Mouse (Mus musculus): Measurements from ENCODE around the gene Erap1. TPM values are rescaled to one million over a fixed set of nuclear protein-coding genes. Genes with fewer than 3 reads are reported as not detected.
"Not testable (repeated sequence)": the region's sequence is repeated elsewhere in the genome, so short reads cannot be mapped to it uniquely, and the experiment has no call there.

The Erap1 gene
- polyA plus RNA-seq (2015; fragmentation: Nextera tagmentation; extraction: Ambion mirVana) = 7.2 and 9.3 TPM in 2 replicates

DNA sequence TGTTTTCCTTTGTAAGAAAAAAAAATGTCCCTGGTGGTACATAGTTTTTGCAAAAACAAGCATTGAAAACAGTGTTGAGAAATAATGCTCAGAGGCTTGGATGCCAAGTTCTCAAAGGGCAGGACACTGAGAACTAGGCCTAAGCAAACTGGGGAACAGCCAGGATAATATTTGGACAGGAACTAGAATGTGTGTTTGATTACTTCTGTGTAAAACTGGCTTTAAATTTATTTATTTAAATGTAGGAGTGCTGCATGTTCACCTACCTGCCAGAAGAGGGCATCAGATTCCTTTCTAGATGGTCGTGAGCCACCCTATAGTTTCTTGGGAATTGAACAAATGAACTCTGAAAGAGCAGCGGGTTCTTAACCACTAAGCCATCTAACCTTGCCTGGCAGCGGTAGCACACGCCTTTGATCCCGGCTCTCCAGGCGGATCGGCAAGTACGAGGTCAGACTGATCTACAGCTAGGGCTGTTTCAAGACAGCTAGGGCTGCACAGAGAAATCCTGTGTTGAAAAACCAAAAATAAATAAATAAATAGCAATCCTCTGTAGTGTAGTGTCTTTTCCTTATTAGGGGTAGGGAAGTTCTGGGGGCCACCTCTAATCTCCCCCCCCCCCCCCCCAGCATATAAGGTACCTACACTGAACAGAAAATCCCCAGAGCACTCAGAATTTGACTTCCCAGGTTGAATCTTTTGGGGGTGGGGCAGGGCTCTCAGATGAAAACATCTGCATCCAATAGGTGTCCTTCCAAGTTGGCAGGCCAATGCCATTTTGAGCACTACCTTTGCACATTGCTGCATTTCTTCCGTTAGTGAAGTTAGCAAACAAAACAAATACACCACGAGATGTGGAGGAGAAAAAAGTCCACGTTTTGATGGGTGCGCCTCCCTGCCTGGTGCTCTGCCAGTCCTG, at the start of gene Erap1:
Gene Erap1, plus strand, starts transcription at position 776 of the 919 bp plus-strand sequence.
- Histone ChIP-seq H3K27me3 (no peaks in the 10 kb centered on the region), H3K4me2 (replicated peaks) (peak within 1 kb of the TSS; percentile 79), H3K27ac (peak within 1 kb of the TSS; percentile 94), H3K4me1 (0 out of 2 replicates have a peak, but pooled peaks cover 4% of the 10 kb centered on the region), H3K9me3 (no peaks in the 10 kb centered on the region), H3K9ac (peak within 1 kb of the TSS; percentile 93), H3K4me3 (peak within 1 kb of the TSS; percentile 84), H3K36me3 (no peaks in the 10 kb centered on the region)
- 1% methylated on average over 12 of the region's 12 CpGs for WGBS
- peak; percentile 68 for ATAC-seq (ENCODE audit: low FRiP score, low read depth)

DNA sequence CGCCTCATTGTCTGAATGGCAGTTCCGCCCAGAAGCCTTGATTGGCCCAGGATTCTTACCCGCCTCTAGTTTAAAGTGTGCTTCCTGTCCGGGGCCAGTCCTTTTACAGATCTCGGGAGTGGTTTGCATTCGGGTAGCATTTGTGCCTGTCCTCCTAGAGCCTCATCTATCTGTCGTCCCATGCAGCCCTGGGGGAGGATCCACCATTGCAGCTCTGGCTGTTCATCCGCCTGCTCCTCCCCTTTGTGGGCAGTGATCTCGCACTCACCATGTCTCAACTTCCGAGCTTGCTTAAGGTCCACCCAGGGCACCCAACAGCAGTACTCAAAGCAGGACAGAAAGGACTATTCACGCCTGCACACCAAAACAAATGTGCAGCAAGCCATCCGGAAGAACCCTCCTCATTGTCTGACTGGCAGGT, 48.0 kb upstream of the Erap1 start:
- not testable (repeated sequence) for H3K27ac ChIP-seq; H3K9ac ChIP-seq; H3K4me1 ChIP-seq; H3K27me3 ChIP-seq; ATAC-seq (ENCODE audit: low FRiP score, low read depth); H3K9me3 ChIP-seq; H3K4me2 ChIP-seq (replicated peaks); H3K4me3 ChIP-seq; H3K36me3 ChIP-seq
- WGBS = 58% methylated on average over 12 of the region's 12 CpGs

DNA sequence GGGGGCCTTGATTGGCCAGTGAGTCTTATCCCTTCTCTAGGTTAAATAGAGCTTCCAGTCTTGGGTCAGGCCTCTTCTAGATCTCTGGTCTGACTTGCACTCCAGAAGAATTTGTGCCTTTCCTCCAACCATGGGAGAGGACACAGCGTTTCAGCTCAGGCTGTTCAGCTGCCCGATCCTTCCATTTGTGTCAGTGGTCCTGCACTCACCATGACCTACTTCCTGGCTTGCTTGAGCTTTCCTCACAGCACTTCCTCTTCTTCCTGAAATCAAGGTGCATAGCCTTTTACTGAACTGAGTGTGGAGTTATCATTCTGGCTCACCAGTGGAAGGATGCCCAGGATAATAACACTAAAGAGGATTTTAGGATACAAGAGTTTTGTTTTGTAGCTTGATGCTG, 47.5 kb upstream of the Erap1 start:
- H3K4me3 ChIP-seq; ATAC-seq (ENCODE audit: low FRiP score, low read depth): not testable (repeated sequence)
- 79% methylated on average over 2 of the region's 2 CpGs for WGBS

DNA sequence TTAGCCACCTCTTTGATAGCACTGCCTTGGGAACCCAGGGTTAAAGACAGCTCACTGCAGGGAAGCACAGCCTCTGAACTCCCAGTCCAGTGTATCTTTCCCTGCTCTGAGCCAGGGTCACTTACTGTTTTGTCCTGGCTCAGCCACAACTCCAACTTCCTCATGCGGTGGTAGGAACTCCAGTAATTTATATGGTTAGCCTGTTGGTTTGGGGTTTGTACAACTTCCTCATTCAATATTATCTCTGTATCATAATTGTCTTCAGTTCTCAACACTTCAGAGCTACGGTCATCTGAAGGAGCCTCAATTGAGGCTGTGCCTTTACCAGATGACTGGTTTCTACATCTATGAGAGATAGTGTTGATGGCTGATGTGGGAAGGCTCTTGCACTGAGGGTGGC, 42.3 kb upstream of the Erap1 start:
- H3K27ac ChIP-seq; H3K4me3 ChIP-seq; H3K27me3 ChIP-seq; ATAC-seq (ENCODE audit: low FRiP score, low read depth); H3K9ac ChIP-seq; H3K4me1 ChIP-seq; H3K4me2 ChIP-seq (replicated peaks); H3K36me3 ChIP-seq; H3K9me3 ChIP-seq: not testable (repeated sequence)
- WGBS = 88% methylated on average over 2 of the region's 2 CpGs

More for the DNA sequence above, 47.5 kb upstream of the Erap1 start:
- H3K36me3 ChIP-seq; H3K9me3 ChIP-seq; H3K27me3 ChIP-seq; H3K9ac ChIP-seq; H3K4me1 ChIP-seq; H3K27ac ChIP-seq; H3K4me2 ChIP-seq (replicated peaks): not testable (repeated sequence)

DNA sequence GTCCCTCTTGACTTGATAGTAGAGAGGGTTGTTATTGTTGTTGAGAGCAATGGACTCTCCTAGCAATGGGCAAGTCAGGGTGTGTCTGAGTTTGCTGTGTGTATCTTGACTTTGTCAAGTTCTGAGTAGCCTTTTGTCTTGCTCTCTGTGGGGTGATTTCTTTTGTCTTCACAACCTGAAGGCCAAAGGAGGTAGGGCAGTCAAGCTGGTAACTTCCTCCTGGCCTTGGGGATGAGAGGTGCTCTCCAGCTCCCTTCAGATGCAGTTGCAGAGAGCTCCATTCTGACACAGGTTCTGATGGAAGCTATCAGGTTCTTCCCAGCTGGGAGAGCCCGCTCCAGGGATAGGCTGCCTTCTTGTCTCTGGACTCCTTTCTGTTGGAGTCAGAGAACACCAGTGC, 37.6 kb upstream of the Erap1 start:
- not testable (repeated sequence) for H3K4me3 ChIP-seq; H3K4me2 ChIP-seq (replicated peaks); ATAC-seq (ENCODE audit: low FRiP score, low read depth); H3K27ac ChIP-seq; H3K4me1 ChIP-seq; H3K27me3 ChIP-seq; H3K9ac ChIP-seq
- WGBS = 93% methylated on average over 1 of the region's 1 CpGs
- H3K36me3 ChIP-seq = peaks cover 24% of the 10 kb centered on the region
- peaks cover 18% of the 10 kb centered on the region; the same call in 1 of the 2 replicates for H3K9me3 ChIP-seq

DNA sequence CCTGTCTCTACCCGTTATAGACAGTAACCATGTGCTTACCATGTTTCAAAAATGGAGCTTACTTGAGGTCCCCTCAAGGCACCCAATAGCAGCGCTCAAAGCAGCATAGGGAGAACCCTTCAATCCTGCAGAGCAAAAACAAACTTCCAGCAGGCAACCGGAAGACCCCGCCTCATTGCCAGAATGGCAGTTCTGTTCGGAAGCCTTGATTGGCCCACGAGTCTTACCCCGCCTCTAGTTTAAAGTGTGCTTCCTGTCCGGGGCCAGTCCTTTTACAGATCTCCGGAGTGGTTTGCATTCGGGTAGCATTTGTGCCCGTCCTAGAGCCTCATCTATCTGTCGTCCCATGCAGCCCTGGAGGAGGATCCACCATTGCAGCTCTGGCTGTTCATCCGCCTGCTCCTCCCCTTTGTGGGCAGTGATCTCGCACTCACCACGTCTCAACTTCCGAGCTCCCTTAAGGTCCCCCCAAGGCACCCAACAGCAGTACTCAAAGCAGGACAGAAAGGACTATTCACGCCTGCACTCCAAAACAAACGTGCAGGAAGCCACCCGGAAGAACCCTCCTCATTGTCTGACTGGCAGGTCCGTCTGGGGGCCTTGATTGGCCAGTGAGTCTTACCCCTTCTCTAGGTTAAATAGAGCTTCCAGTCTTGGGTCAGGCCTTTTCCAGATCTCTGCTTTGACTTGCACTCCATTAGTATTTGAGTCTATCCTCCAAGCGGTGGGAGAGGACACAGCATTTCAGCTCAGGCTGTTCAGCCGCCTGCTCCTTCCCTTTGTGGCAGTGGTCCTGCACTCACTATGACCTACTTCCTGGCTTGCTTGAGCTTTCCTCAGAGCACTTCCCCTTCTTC, 22.0 kb upstream of the Erap1 start:
- peak overlapping the region; percentile 56 for H3K4me3 ChIP-seq
- ATAC-seq (ENCODE audit: low FRiP score, low read depth) = peak; percentile 97
- 11% methylated on average over 22 of the region's 22 CpGs for WGBS
- H3K4me2 ChIP-seq (replicated peaks) = peak overlapping the region; percentile 65
- peak overlapping the region; percentile 67 for H3K9ac ChIP-seq
- H3K36me3 ChIP-seq, H3K27me3 ChIP-seq, H3K4me1 ChIP-seq, H3K9me3 ChIP-seq: not testable (repeated sequence)
- peak overlapping the region; percentile 87 for H3K27ac ChIP-seq

DNA sequence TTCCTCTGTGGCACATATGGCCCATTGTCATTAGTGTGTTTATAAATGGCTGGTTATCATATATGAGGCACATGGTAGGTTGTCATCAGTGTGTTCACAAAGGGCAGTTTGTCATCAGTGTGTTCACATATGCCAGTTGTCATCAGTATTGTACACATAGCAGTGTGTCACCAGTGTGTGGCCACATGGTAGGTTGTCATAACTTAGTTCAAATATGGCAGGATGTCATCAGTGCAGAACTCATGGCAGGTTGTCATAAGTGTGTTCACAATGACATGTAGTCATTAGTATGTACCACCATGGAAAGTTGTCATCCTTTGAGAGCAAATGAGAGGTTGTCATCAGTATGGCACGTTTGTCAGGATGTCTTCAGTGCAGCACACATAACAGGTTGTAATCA, 7.0 kb upstream of the Erap1 start:
- Histone ChIP-seq H3K4me3 (no peak overlapping the region), H3K27me3 (no peaks in the 10 kb centered on the region)
- 69% methylated on average over 1 of the region's 1 CpGs for WGBS

DNA sequence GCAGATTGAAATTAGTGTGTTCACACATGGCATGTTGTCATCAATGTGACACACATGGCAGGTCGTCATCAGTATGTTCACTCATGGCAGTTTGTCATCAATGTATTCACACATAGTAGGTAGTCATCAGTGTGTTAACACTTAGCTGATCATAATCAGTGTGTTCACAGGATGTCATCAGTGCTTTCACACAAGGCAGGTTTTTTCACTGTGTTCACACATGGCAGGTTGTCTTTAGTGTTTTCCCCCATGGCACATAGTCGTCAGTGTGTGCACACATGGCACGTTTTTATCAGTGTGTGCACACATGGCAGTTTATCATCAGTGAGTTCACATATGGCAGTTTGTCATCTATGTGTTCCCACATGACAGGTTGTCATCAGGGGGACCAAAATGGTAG, 6.5 kb upstream of the Erap1 start:
- WGBS = 80% methylated on average over 3 of the region's 3 CpGs
- Histone ChIP-seq H3K4me2 (replicated peaks) (no peak overlapping the region), H3K9me3 (no peaks in the 10 kb centered on the region), H3K4me1 (no peaks in the 10 kb centered on the region), H3K27ac (no peak overlapping the region), H3K36me3 (no peaks in the 10 kb centered on the region), H3K4me3 (no peak overlapping the region), H3K9ac (no peak overlapping the region), H3K27me3 (no peaks in the 10 kb centered on the region)
- no peak for ATAC-seq (ENCODE audit: low FRiP score, low read depth)

More for the DNA sequence above, 7.0 kb upstream of the Erap1 start:
- ATAC-seq (ENCODE audit: low FRiP score, low read depth) = no peak
- Histone ChIP-seq H3K4me2 (replicated peaks) (no peak overlapping the region), H3K36me3 (no peaks in the 10 kb centered on the region), H3K9ac (no peak overlapping the region), H3K9me3 (no peaks in the 10 kb centered on the region), H3K27ac (no peak overlapping the region), H3K4me1 (no peaks in the 10 kb centered on the region)

DNA sequence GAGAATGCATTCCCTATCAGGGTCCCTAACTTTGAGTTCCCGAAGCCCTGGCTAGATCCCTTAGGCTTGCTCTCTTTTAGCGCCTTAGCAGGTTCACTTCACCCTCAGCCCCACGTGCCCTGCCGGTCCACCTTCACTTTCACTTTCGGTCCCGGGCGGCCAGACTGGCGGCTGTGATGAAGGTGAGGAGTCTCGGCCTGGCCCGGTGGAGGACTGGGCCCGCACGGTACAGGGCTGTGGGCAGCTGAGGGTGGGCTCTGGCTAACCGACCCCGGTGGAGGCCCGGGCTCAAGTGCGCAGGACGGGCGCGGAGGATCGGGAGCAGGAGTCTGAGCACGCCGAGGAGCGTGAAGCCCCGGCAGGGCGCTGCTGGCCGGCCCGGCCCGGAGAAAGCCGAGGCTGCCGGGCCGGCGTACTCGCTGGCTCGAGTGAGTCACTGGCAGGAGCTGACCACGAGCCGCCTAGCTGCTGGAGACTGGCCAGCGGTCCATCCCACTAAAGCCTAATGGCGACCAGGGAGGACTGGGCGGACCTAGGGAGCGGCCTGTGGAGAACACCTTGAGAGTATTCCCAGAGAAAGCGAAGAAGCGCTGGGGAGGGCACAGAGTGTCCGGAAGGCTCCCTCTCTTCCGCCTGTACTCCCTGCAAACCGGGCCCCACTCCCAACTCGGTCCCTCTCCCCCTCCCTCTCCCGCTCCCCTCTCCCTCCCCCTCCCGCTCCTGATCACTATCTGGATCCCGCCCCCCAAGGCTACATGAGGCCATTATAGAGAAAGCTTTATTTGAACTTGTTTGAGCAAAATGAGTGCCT, 549 bp downstream of the Erap1 start:
- 0 out of 2 replicates have a peak, but pooled peaks cover 4% of the 10 kb centered on the region for H3K4me1 ChIP-seq
- H3K27me3 ChIP-seq = no peaks in the 10 kb centered on the region
- H3K4me2 ChIP-seq (replicated peaks) = peak overlapping the region; percentile 79
- no peaks in the 10 kb centered on the region for H3K36me3 ChIP-seq
- no peaks in the 10 kb centered on the region for H3K9me3 ChIP-seq
- peak overlapping the region; percentile 84 for H3K4me3 ChIP-seq
- 0% methylated on average over 46 of the region's 49 CpGs for WGBS
- H3K27ac ChIP-seq = peak overlapping the region; percentile 94
- peak overlapping the region; percentile 93 for H3K9ac ChIP-seq
- ATAC-seq (ENCODE audit: low FRiP score, low read depth) = peak; percentile 87

DNA sequence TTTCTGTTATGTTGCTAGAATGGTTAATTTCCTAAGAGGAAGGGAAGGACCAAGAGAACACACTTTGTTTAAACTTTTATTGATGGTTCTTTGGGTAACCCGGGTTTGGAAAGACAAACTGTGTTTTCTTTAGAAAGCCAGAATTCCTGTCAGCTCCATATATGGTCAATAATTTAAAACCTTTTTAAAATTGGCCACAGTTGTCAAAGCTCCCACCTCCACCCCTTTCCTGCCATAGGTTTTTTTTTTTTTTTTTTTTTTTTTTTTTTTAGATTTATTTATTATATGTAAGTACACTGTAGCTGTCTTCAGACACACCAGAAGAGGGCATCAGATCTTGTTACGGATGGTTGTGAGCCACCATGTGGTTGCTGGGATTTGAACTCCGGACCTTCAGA, 1.2 kb downstream of the Erap1 start:
- Histone ChIP-seq H3K4me2 (replicated peaks) (peak overlapping the region; percentile 79), H3K4me3 (peak overlapping the region; percentile 84)
- H3K36me3 ChIP-seq; H3K9ac ChIP-seq; H3K9me3 ChIP-seq; H3K27me3 ChIP-seq; ATAC-seq (ENCODE audit: low FRiP score, low read depth); H3K4me1 ChIP-seq; H3K27ac ChIP-seq: not testable (repeated sequence)
- WGBS = 59% methylated on average over 3 of the region's 3 CpGs

DNA sequence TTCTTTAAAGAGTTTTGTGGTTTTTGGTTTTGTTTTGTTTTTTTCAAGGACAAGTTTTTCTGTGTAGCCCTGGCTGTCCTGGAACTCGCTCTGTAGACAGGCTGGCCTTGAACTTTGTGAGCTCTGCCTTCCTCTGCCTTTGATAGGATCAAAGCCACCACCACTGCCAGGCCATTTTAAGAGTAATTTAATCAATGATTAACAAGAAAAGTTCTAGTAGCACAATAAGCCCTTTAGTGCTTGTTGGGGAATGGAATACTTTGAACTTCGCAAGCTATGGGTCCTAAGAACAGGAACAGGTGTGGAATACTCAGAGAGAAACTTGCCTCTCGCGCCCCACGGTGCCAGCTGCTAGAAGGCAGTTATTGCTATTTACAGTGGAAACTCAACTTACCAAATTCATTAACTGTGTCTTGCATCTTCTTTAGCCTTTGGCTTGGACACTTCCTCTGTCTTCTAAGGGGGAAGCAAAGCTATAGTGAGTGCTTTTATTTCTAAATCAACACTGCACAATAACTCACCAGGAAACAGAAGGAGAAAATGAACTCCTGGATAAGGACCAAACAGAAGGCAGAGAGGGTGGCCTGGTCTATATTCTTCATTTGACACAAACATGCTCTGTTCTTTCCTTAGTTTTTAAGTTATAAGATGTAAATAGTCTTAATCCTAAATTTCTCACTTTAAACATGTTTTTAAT, 56.3 kb downstream of the Erap1 start:
- Histone ChIP-seq H3K27me3 (no peaks in the 10 kb centered on the region), H3K27ac (no peak overlapping the region), H3K9ac (no peak overlapping the region), H3K4me3 (no peak overlapping the region), H3K9me3 (no peaks in the 10 kb centered on the region), H3K4me1 (no peaks in the 10 kb centered on the region), H3K4me2 (replicated peaks) (no peak overlapping the region), H3K36me3 (peaks cover 13% of the 10 kb centered on the region)
- ATAC-seq (ENCODE audit: low FRiP score, low read depth) = no peak
- 66% methylated on average over 5 of the region's 5 CpGs for WGBS
